Mouse (Mus musculus) MEL (cell line): ENCODE data around the gene Anks1. TPM values are rescaled to one million over a fixed set of nuclear protein-coding genes. Genes with fewer than 3 reads are reported as not detected.

Source experiments
- DNase-seq: peaks from one replicate; pipeline ENCODE4 v3.0.0; 2011; ENCODE audit warnings: low read depth, low spot score
- H3K27ac ChIP-seq: 2 replicates; pipeline ENCODE4 v1.5.1; 2012; ENCODE audit warnings: low read depth, mild to moderate bottlenecking, control low read depth, low read length, moderate library complexity; ENCODE audit not compliant: control insufficient read depth
- H3K27me3 ChIP-seq, 2 experiments: fragments of 150-350 bp in 1 of 2; sonication (generic) in 1 of 2; 2 replicates each; pipeline ENCODE4 v1.6.1; 2012; ENCODE audit warnings: low read length in 2 of 2, mild to moderate bottlenecking in 2 of 2, improper control_type of control experiment in 1 of 2, moderate library complexity in 1 of 2; ENCODE audit not compliant: insufficient read depth in 2 of 2, control insufficient read depth in 1 of 2
- H3K36me3 ChIP-seq, 2 experiments: 2 replicates each; pipeline ENCODE4 v1.6.1; 2012 to 2014; ENCODE audit warnings: low read length in 2 of 2, improper control_type of control experiment in 1 of 2, inconsistent platforms in 1 of 2, mild to moderate bottlenecking in 1 of 2; ENCODE audit not compliant: insufficient read depth in 2 of 2, control insufficient read depth in 1 of 2
- H3K4me1 ChIP-seq, 2 experiments: fragments of 150-350 bp in 1 of 2; sonication (generic) in 1 of 2; 2 replicates each; pipeline ENCODE4 v1.6.1; 2012; ENCODE audit warnings: low read length in 2 of 2, improper control_type of control experiment in 1 of 2, mild to moderate bottlenecking in 1 of 2; ENCODE audit not compliant: insufficient read depth in 2 of 2, control insufficient read depth in 1 of 2
- H3K4me3 ChIP-seq, 2 experiments: fragments of 150-350 bp in 1 of 2; sonication (generic) in 1 of 2; 2 replicates each; pipeline ENCODE4 v1.5.1; 2012; ENCODE audit warnings: low read depth in 2 of 2, low read length in 2 of 2, mild to moderate bottlenecking in 2 of 2, moderate library complexity in 2 of 2, control low read depth in 1 of 2, improper control_type of control experiment in 1 of 2; ENCODE audit not compliant: control insufficient read depth in 1 of 2, insufficient read depth in 1 of 2
- H3K79me2 ChIP-seq: 2 replicates; pipeline ENCODE4 v1.6.1; 2012; ENCODE audit warnings: mild to moderate bottlenecking, low read length, moderate library complexity; ENCODE audit not compliant: control insufficient read depth, poor library complexity, insufficient read depth
- H3K9ac ChIP-seq: 2 replicates; pipeline ENCODE4 v1.6.1; 2012; ENCODE audit warnings: low read depth, mild to moderate bottlenecking, control low read depth, low read length, moderate library complexity; ENCODE audit not compliant: control insufficient read depth, poor library complexity, severe bottlenecking
- H3K9me3 ChIP-seq: fragments of 150-350 bp; sonication (generic); replicated peaks from 2 replicates; pipeline ENCODE4 v1.6.1; 2012; ENCODE audit warnings: mild to moderate bottlenecking, low read length, improper control_type of control experiment, moderate library complexity; ENCODE audit not compliant: insufficient read depth
- CTCF ChIP-seq, 3 experiments: IDR thresholded peaks in 2 of 3; conservative IDR thresholded peaks in 1 of 3; 2 replicates each; pipeline ENCODE4 v1.5.1; 2011 to 2012; ENCODE audit warnings: low read length in 3 of 3, low read depth in 2 of 3, mild to moderate bottlenecking in 2 of 3, improper control_type of control experiment in 1 of 3, inconsistent platforms in 1 of 3, mixed read lengths in 1 of 3, moderate library complexity in 1 of 3; ENCODE audit not compliant: control insufficient read depth in 1 of 3, insufficient read depth in 1 of 3, poor library complexity in 1 of 3, severe bottlenecking in 1 of 3
- EP300 ChIP-seq, 2 experiments: IDR thresholded peaks; 2 replicates each; pipeline ENCODE4 v1.6.1; 2011; ENCODE audit warnings: improper control_type of control experiment in 2 of 2, low read length in 2 of 2, low read depth in 1 of 2, mild to moderate bottlenecking in 1 of 2
- ETS1 ChIP-seq: IDR thresholded peaks from 2 replicates; pipeline ENCODE4 v1.6.1; 2012; ENCODE audit warnings: low read depth, mild to moderate bottlenecking, inconsistent platforms, low read length, improper control_type of control experiment, moderate library complexity
- GATA1 ChIP-seq: IDR thresholded peaks from 2 replicates; pipeline ENCODE4 v1.6.1; 2011; ENCODE audit warnings: low read depth, low read length, improper control_type of control experiment
- HCFC1 ChIP-seq: IDR thresholded peaks from 2 replicates; pipeline ENCODE4 v1.6.1; 2012; ENCODE audit warnings: low read depth, mild to moderate bottlenecking, inconsistent platforms, low read length, improper control_type of control experiment, moderate library complexity
- KAT2A ChIP-seq: conservative IDR thresholded peaks from 2 replicates; pipeline ENCODE4 v1.6.1; 2012; ENCODE audit warnings: low read depth, low read length, improper control_type of control experiment, inconsistent platforms
- MAFK ChIP-seq: IDR thresholded peaks from 2 replicates; pipeline ENCODE4 v1.6.1; 2011; ENCODE audit warnings: low read depth, mild to moderate bottlenecking, low read length, improper control_type of control experiment, borderline replicate concordance
- MAX ChIP-seq: IDR thresholded peaks from 2 replicates; pipeline ENCODE4 v1.6.1; 2011; ENCODE audit warnings: low read length, improper control_type of control experiment
- MAZ ChIP-seq: IDR thresholded peaks from 2 replicates; pipeline ENCODE4 v1.6.1; 2012; ENCODE audit warnings: low read depth, mild to moderate bottlenecking, inconsistent platforms, low read length, improper control_type of control experiment
- MEF2A ChIP-seq: IDR thresholded peaks from 2 replicates; pipeline ENCODE4 v1.6.1; 2014; ENCODE audit warnings: low read depth, mild to moderate bottlenecking, inconsistent platforms, low read length, improper control_type of control experiment; ENCODE audit not compliant: poor library complexity, insufficient replicate concordance, severe bottlenecking; ENCODE audit errors: extremely low read depth
- MXI1 ChIP-seq: IDR thresholded peaks from 2 replicates; pipeline ENCODE4 v1.6.1; 2011; ENCODE audit warnings: mild to moderate bottlenecking, low read depth, low read length, improper control_type of control experiment
- MYC ChIP-seq: IDR thresholded peaks from 2 replicates; pipeline ENCODE4 v1.6.1; 2011; ENCODE audit warnings: low read depth, mild to moderate bottlenecking, low read length, improper control_type of control experiment, moderate library complexity
- POLR2AphosphoS2 ChIP-seq: IDR thresholded peaks from 2 replicates; pipeline ENCODE4 v1.6.1; 2011; ENCODE audit warnings: low read length, improper control_type of control experiment
- RAD21 ChIP-seq: IDR thresholded peaks from 2 replicates; pipeline ENCODE4 v1.6.1; 2011; ENCODE audit warnings: mild to moderate bottlenecking, low read depth, low read length, improper control_type of control experiment
- RCOR1 ChIP-seq: IDR thresholded peaks from 2 replicates; pipeline ENCODE4 v1.6.1; 2012; ENCODE audit warnings: low read depth, mild to moderate bottlenecking, inconsistent platforms, low read length, improper control_type of control experiment
- TAL1 ChIP-seq: IDR thresholded peaks from 2 replicates; pipeline ENCODE4 v1.6.1; 2012; ENCODE audit warnings: mild to moderate bottlenecking, inconsistent platforms, low read length, moderate library complexity, mixed read lengths
- TCF12 ChIP-seq: IDR thresholded peaks from 2 replicates; pipeline ENCODE4 v1.6.1; 2014; ENCODE audit warnings: low read depth, mild to moderate bottlenecking, inconsistent platforms, low read length, improper control_type of control experiment, moderate library complexity
- UBTF ChIP-seq: IDR thresholded peaks from 2 replicates; pipeline ENCODE4 v1.6.1; 2012; ENCODE audit warnings: low read depth, mild to moderate bottlenecking, inconsistent platforms, low read length, improper control_type of control experiment, moderate library complexity, borderline replicate concordance; ENCODE audit not compliant: insufficient read depth
- USF1 ChIP-seq: IDR thresholded peaks from 2 replicates; pipeline ENCODE4 v1.6.1; 2014; ENCODE audit warnings: low read depth, mild to moderate bottlenecking, inconsistent platforms, low read length, improper control_type of control experiment, moderate library complexity
- ZKSCAN1 ChIP-seq: IDR thresholded peaks from 2 replicates; pipeline ENCODE4 v1.6.1; 2012; ENCODE audit warnings: low read depth, mild to moderate bottlenecking, inconsistent platforms, low read length, improper control_type of control experiment, moderate library complexity
- ZNF384 ChIP-seq: IDR thresholded peaks from 2 replicates; pipeline ENCODE4 v1.6.1; 2012; ENCODE audit warnings: low read depth, mild to moderate bottlenecking, inconsistent platforms, low read length, improper control_type of control experiment
- polyA plus RNA-seq, 2 experiments: library from polyadenylated mRNA; stranded (reverse) in 1 of 2; unstranded in 1 of 2; fragments of >175 nt in 1 of 2; fragments of >200 nt in 1 of 2; gene quantifications; 2 replicates each; pipeline versions ENCODE4 v1.2.1 to v1.2.4; 2012; ENCODE audit warnings: low replicate concordance in 2 of 2, low read depth in 1 of 2; ENCODE audit not compliant: insufficient read length in 2 of 2, insufficient read depth in 1 of 2, missing spikeins in 1 of 2
- total RNA-seq: library from RNA; depleted of rRNA; stranded (reverse); fragments of 300-350 nt; gene quantifications from 2 replicates; pipeline ENCODE4 v1.2.3, GENCODE M21; 2012

Gene Anks1
- total and polyA plus RNA-seq, 3 experiments = 11.9 to 15.9 TPM; not detected in 1

DNA sequence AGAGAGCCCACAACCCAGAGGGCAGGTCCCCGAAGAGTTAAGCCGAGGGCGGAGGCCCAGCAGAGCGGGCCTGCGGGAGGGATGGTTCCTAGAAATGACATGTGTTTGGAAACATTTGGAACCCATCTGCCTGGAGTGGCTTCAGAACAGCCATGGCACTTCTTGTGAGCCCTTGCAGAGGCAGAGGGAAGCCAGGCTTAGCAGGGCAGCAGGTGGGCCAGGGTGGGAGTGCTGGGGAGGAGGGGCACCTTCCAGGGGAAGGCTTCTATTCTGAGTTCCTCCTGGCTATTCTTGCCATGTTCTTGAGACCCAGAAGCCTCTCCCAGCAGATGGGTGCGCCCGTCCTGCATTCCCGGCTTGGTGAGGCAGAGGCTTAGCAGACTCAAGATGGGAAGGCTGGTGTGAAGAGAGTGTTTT is 99.5 kb downstream of the Anks1 start:
- H3K9me3 ChIP-seq = no peaks in the 10 kb centered on the region
- H3K9ac ChIP-seq = no peak overlapping the region
- H3K4me3 ChIP-seq = no peak overlapping the region
- H3K79me2 ChIP-seq = no peaks in the 10 kb centered on the region
- H3K36me3 ChIP-seq = no peaks in the 10 kb centered on the region
- DNase-seq = no peak
- no peaks in the 10 kb centered on the region for H3K4me1 ChIP-seq
- no peak overlapping the region for H3K27ac ChIP-seq
- TF ChIP-seq CTCF (IDR thresholded peaks at IDR 0.05 in 2 of 3, conservative IDR thresholded peaks at IDR 0.05 in 1 of 3; ENCODE audit: control insufficient read depth in 1 of 3, insufficient read depth in 1 of 3, low read depth in 2 of 3, low read length in 3 of 3, poor library complexity in 1 of 3, severe bottlenecking in 1 of 3) = no peak
- no peak for TF ChIP-seq MYC
- TF ChIP-seq GATA1 = no peak
- TF ChIP-seq MEF2A = no peak
- TF ChIP-seq MAFK = no peak
- TF ChIP-seq MAX = no peak
- no peak for TF ChIP-seq HCFC1
- TF ChIP-seq USF1 = no peak
- no peak for TF ChIP-seq EP300 (IDR thresholded peaks at IDR 0.05; ENCODE audit: low read depth in 1 of 2, low read length in 2 of 2)
- no peak for TF ChIP-seq UBTF
- TF ChIP-seq MAZ = no peak
- TF ChIP-seq ZKSCAN1 = no peak
- no peak for TF ChIP-seq POLR2AphosphoS2
- no peak for TF ChIP-seq ZNF384
- no peak for TF ChIP-seq KAT2A
- TF ChIP-seq TAL1 = no peak
- TF ChIP-seq ETS1 = no peak
- no peak for TF ChIP-seq RCOR1
- no peak for TF ChIP-seq RAD21
- TF ChIP-seq TCF12 = no peak
- no peaks in the 10 kb centered on the region for H3K27me3 ChIP-seq

DNA sequence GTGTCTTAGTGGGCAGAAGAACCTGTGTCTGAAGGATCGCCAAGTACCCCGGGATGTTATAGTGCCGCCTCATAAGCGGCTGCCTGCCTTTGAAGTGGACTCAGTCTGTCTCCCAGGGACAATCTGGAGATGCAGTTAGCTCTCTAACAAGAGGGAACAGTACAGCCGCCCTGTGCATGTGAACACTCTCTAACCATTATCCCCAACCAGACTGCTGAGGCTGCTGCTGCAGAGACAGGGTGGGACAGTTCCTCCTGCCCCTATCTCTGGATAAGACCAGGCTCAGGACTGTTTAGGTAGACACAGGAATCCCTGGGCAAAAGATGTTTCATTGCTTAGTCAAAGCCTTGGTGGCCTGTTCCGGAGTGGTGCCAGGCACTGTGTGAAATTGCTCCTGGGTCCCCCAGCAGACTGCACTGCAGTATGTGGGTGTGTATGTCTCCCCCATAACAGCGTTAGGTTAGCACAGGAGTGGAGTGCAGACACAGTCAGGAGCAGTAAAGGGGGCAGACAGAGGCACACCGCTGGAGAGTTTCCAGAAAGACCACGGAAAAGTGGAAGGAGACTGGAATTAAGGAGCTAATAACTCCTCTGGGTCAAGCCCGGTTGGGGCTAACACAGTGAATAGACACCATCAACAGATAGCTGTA is 100.1 kb downstream of the Anks1 start:
- Histone ChIP-seq H3K9me3 (no peaks in the 10 kb centered on the region), H3K79me2 (no peaks in the 10 kb centered on the region), H3K36me3 (no peaks in the 10 kb centered on the region), H3K4me3 (no peak overlapping the region), H3K27me3 (no peaks in the 10 kb centered on the region), H3K9ac (no peak overlapping the region), H3K27ac (no peak overlapping the region), H3K4me1 (no peaks in the 10 kb centered on the region)
- no peak for DNase-seq
- TF ChIP-seq MXI1 = no peak
- TF ChIP-seq MEF2A = no peak
